Mouse (Mus musculus): ENCODE data around the gene Acbd7. TPM values are rescaled to one million over a fixed set of nuclear protein-coding genes. Genes with fewer than 3 reads are reported as not detected.

Acbd7 gene
- polyA plus RNA-seq, 1 experiment from 2014 or later, result 1.7 TPM

DNA sequence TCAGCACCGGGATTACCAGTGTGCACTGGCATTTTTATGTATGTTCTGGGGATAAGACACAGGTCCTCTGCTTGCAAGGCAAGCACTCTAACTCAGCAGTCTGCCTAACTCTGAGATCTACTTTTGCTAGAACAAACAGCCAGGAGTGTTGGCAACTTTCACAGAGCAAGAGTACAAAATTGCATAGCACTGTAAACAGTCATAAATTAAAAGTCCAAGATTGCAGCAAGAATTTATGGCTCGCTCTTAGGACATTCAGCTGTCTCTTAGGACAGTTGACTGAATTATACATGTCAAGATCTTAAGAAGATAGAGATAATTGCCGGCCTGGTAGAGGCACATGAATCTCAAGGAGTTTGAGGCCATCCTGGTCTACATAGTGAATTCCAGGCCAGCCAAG is 20.3 kb downstream of the Acbd7 start:
- H3K4me1 ChIP-seq (ENCODE audit: control insufficient read depth, insufficient read depth, low read length), result no peaks in the 10 kb centered on the region
- no peak for ATAC-seq (ENCODE audit: low FRiP score, low TSS enrichment)
- no peak overlapping the region for H3K4me3 ChIP-seq (ENCODE audit: low read length)
- H3K36me3 ChIP-seq (ENCODE audit: control insufficient read depth, insufficient read depth, low read length), result no peaks in the 10 kb centered on the region
- no peak overlapping the region for H3K9ac ChIP-seq (ENCODE audit: low read depth, low read length)
- H3K27me3 ChIP-seq (ENCODE audit: control insufficient read depth, insufficient read depth, low read length), result no peaks in the 10 kb centered on the region
- no peak overlapping the region for H3K27ac ChIP-seq (ENCODE audit: low read depth, low read length)
- H3K9me3 ChIP-seq (ENCODE audit: control insufficient read depth, low read length), result no peaks in the 10 kb centered on the region
- WGBS, result 63% methylated on average over 3 of the region's 3 CpGs
- no peak overlapping the region for H3K4me2 ChIP-seq (replicated peaks; ENCODE audit: low read depth, low read length)

DNA sequence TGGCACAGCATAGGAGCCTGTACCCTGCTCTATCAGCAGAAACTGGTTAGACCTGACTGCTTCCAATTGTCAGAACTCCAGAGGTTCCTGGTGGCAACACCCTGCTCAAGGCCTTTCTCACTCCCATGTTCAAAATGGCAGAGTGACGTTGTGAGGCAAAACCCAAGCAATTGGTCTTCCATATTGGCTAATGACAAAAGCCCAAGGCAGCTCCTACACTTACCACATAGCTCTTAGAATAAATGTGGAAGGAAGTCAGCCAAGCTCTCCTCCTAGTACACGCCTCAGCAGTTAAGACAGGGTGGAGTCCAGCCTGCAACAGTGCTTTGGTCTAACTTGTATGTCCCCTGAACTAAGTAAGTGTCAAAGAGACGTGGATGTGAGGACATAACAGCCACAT is 21.9 kb downstream of the Acbd7 start:
- no peak overlapping the region for H3K4me3 ChIP-seq (ENCODE audit: low read length)
- 69% methylated on average over 3 of the region's 3 CpGs for WGBS
- ATAC-seq (ENCODE audit: low FRiP score, low TSS enrichment), result no peak
- H3K4me2 ChIP-seq (replicated peaks; ENCODE audit: low read depth, low read length), result no peak overlapping the region
- no peaks in the 10 kb centered on the region for H3K27me3 ChIP-seq (ENCODE audit: control insufficient read depth, insufficient read depth, low read length)
- H3K9ac ChIP-seq (ENCODE audit: low read depth, low read length), result no peak overlapping the region
- H3K27ac ChIP-seq (ENCODE audit: low read depth, low read length), result no peak overlapping the region
- H3K36me3 ChIP-seq (ENCODE audit: control insufficient read depth, insufficient read depth, low read length), result no peaks in the 10 kb centered on the region
- no peaks in the 10 kb centered on the region for H3K4me1 ChIP-seq (ENCODE audit: control insufficient read depth, insufficient read depth, low read length)
- no peaks in the 10 kb centered on the region for H3K9me3 ChIP-seq (ENCODE audit: control insufficient read depth, low read length)

DNA sequence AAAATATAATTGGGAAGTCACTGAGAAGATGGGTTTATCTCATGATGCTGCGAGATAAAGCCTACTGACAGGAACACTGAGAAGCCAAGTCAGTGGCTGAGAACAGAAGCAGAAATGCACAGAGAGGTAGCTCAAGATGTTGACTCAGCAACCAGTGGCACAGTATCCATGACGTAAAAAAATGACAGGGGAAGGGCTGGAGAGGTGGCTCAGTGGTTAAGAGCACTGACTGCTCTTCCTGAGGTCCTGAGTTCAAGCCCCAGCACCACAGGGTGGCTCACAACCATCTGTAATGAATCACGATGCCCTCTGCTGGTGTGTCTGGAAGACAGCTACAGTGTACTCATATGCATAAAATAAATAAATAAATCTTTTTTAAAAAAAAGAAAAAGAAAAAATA is 25.1 kb downstream of the Acbd7 start:
- Histone ChIP-seq H3K4me3 (ENCODE audit: low read length) (no peak overlapping the region), H3K9ac (ENCODE audit: low read depth, low read length) (no peak overlapping the region), H3K4me1 (ENCODE audit: control insufficient read depth, insufficient read depth, low read length) (no peaks in the 10 kb centered on the region), H3K4me2 (replicated peaks; ENCODE audit: low read depth, low read length) (no peak overlapping the region), H3K9me3 (ENCODE audit: control insufficient read depth, low read length) (no peaks in the 10 kb centered on the region), H3K27ac (ENCODE audit: low read depth, low read length) (no peak overlapping the region), H3K36me3 (ENCODE audit: control insufficient read depth, insufficient read depth, low read length) (no peaks in the 10 kb centered on the region), H3K27me3 (ENCODE audit: control insufficient read depth, insufficient read depth, low read length) (no peaks in the 10 kb centered on the region)
- no peak for ATAC-seq (ENCODE audit: low FRiP score, low TSS enrichment)
- 81% methylated on average over 3 of the region's 3 CpGs for WGBS

DNA sequence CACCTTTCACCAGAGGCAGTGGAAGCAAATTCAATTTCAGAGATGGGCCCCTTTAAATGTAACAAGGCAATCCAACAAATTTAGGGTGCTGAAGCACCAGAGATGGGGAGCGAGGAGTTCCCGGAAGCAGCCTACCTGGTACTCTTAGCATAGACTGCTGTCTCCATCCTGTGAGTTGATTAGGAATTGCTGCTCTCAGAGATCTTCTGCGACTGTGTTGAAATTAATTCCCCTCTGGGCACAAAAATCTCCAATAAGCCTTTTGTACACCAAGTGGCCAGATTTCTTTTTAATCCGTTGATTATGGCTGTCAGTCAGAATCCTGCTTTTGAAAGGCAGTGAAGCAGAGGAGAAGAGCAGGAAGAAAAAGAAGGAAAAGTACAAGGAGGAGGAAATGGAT is 29.2 kb downstream of the Acbd7 start:
- Histone ChIP-seq H3K4me1 (ENCODE audit: control insufficient read depth, insufficient read depth, low read length) (no peaks in the 10 kb centered on the region), H3K27me3 (ENCODE audit: control insufficient read depth, insufficient read depth, low read length) (no peaks in the 10 kb centered on the region), H3K4me3 (ENCODE audit: low read length) (no peak overlapping the region), H3K36me3 (ENCODE audit: control insufficient read depth, insufficient read depth, low read length) (no peaks in the 10 kb centered on the region), H3K4me2 (replicated peaks; ENCODE audit: low read depth, low read length) (no peak overlapping the region), H3K27ac (ENCODE audit: low read depth, low read length) (no peak overlapping the region), H3K9ac (ENCODE audit: low read depth, low read length) (no peak overlapping the region), H3K9me3 (ENCODE audit: control insufficient read depth, low read length) (no peaks in the 10 kb centered on the region)
- WGBS, result 77% methylated on average over 4 of the region's 4 CpGs
- ATAC-seq (ENCODE audit: low FRiP score, low TSS enrichment), result no peak

DNA sequence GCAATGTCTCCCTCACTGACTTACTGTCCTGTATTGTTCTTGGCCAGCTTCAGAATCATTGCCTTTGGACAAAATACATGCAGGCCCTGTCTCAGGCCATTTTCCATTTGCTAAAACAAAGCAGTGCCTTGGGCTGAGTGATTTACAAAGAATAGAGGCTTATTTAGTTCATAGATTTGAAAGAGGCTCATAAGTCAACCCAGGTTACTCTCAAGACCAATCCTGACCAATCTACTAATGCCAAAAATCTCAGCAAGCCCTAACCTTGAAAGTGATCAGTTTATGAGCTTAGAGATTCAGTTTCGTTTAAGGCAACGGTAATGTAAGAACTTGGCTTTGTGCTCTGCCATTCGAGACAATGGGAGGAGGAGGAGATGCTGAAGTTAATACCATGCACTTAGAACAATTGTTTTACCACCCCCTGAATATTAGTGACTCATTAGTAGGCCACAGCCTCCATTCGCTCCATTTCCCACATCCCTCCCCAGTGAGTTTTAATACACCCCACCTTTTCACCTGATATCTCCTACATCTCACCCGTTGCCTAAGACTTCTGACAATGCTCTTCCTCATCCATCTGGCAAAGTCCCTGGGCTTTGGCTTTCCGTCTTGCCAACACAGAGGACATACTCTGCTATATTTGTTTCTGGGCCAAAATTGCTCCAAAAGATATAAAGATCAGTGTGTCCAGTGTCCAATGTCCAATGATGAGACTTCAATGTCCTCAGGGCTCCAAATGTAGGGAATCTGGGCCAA is 51.3 kb downstream of the Acbd7 start:
- Histone ChIP-seq H3K27me3 (ENCODE audit: control insufficient read depth, insufficient read depth, low read length) (no peaks in the 10 kb centered on the region), H3K4me2 (replicated peaks; ENCODE audit: low read depth, low read length) (no peak overlapping the region), H3K9ac (ENCODE audit: low read depth, low read length) (no peak overlapping the region), H3K4me3 (ENCODE audit: low read length) (no peak overlapping the region), H3K4me1 (ENCODE audit: control insufficient read depth, insufficient read depth, low read length) (no peaks in the 10 kb centered on the region), H3K9me3 (ENCODE audit: control insufficient read depth, low read length) (no peaks in the 10 kb centered on the region), H3K36me3 (ENCODE audit: control insufficient read depth, insufficient read depth, low read length) (no peaks in the 10 kb centered on the region), H3K27ac (ENCODE audit: low read depth, low read length) (no peak overlapping the region)
- 73% methylated on average over 6 of the region's 6 CpGs for WGBS
- no peak for ATAC-seq (ENCODE audit: low FRiP score, low TSS enrichment)

Other genes with a start within 250 kb of the Acbd7 start
- gene Fam171a1, start 221.9 kb upstream of the Acbd7 start, polyA plus RNA-seq (2014; fragmentation: Nextera tagmentation; extraction: Ambion mirVana), result 24.3 and 55.7 TPM in 2 replicates
- gene Nmt2, start 52.0 kb upstream of the Acbd7 start, polyA plus RNA-seq (2014; fragmentation: Nextera tagmentation; extraction: Ambion mirVana), result 52.1 and 54.4 TPM in 2 replicates
- 26.5 and 35.2 TPM in 2 replicates for gene Rpp38, start 3.5 kb upstream of the Acbd7 start, polyA plus RNA-seq (2014; fragmentation: Nextera tagmentation; extraction: Ambion mirVana)
- not detected in 2 replicates for gene Olah, start 61.0 kb downstream of the Acbd7 start, polyA plus RNA-seq (2014; fragmentation: Nextera tagmentation; extraction: Ambion mirVana)
- not detected in 2 replicates for gene Meig1, start 86.5 kb downstream of the Acbd7 start, polyA plus RNA-seq (2014; fragmentation: Nextera tagmentation; extraction: Ambion mirVana)
- 6.2 and 7.3 TPM in 2 replicates for gene Dclre1c, start 88.0 kb downstream of the Acbd7 start, polyA plus RNA-seq (2014; fragmentation: Nextera tagmentation; extraction: Ambion mirVana)
- gene Suv39h2, start 138.9 kb downstream of the Acbd7 start, polyA plus RNA-seq (2014; fragmentation: Nextera tagmentation; extraction: Ambion mirVana), result 25.1 and 28.8 TPM in 2 replicates
- gene Gm45902, start 176.6 kb downstream of the Acbd7 start, polyA plus RNA-seq (2014; fragmentation: Nextera tagmentation; extraction: Ambion mirVana), result 3.6 and 7.3 TPM in 2 replicates
- gene Hspa14, start 176.6 kb downstream of the Acbd7 start, polyA plus RNA-seq (2014; fragmentation: Nextera tagmentation; extraction: Ambion mirVana), result 105 and 119 TPM in 2 replicates
- gene Cdnf, start 176.9 kb downstream of the Acbd7 start, polyA plus RNA-seq (2014; fragmentation: Nextera tagmentation; extraction: Ambion mirVana), result 0.23 TPM in 1 of 2 replicates, not detected in the other
- 40.9 and 77.0 TPM in 2 replicates for gene Fam107b, start 234.3 kb downstream of the Acbd7 start, polyA plus RNA-seq (2014; fragmentation: Nextera tagmentation; extraction: Ambion mirVana)

All from kidney, embryonic 14.5 days (tissue).